Mouse (Mus musculus) embryonic facial prominence, embryonic 15.5 days (tissue): ENCODE measurements at regions not wholly inside any gene's neighbourhood (a gene's known extent, or its start where the extent isn't known, plus 50 kb on each side); places are given as distances from the start of the nearest gene placed in this dataset.

Experiments used
- ATAC-seq: fragments of 200-750 bp; cut with Nextera tagmentation; 2 replicates; pipeline ENCODE4 v1.8.0; 2017; ENCODE audit warnings: low read depth, moderate TSS enrichment; ENCODE audit not compliant: insufficient number of reproducible peaks, low FRiP score, low TSS enrichment
- H3K27ac ChIP-seq: fragments of 300-500 bp; sonication (generic); replicated peaks from 2 replicates; pipeline ENCODE4 v1.5.1; 2015; ENCODE audit warnings: mild to moderate bottlenecking, inconsistent platforms
- H3K27me3 ChIP-seq: fragments of 300-500 bp; sonication (generic); 2 replicates; pipeline ENCODE4 v1.6.1; 2015; ENCODE audit warnings: inconsistent platforms
- H3K36me3 ChIP-seq: fragments of 300-500 bp; sonication (generic); 2 replicates; pipeline ENCODE4 v1.6.1; 2015; ENCODE audit warnings: mild to moderate bottlenecking, inconsistent platforms
- H3K4me1 ChIP-seq: fragments of 300-500 bp; sonication (generic); 2 replicates; pipeline ENCODE4 v1.6.1; 2015; ENCODE audit warnings: inconsistent platforms
- H3K4me2 ChIP-seq: fragments of 300-500 bp; sonication (generic); replicated peaks from 2 replicates; pipeline ENCODE4 v1.6.1; 2015; ENCODE audit warnings: mild to moderate bottlenecking, inconsistent platforms
- H3K4me3 ChIP-seq: fragments of 300-500 bp; sonication (generic); replicated peaks from 2 replicates; pipeline ENCODE4 v1.5.1; 2015; ENCODE audit warnings: mild to moderate bottlenecking, inconsistent platforms
- H3K9ac ChIP-seq: fragments of 300-500 bp; sonication (generic); 2 replicates; pipeline ENCODE4 v1.6.1; 2015; ENCODE audit warnings: inconsistent platforms
- H3K9me3 ChIP-seq: fragments of 300-500 bp; sonication (generic); replicated peaks from 2 replicates; pipeline ENCODE4 v1.6.1; 2016; ENCODE audit warnings: inconsistent platforms
- WGBS: fragments of 180-500 bp; shearing (Covaris S2); methylation state at CpG from one replicate; pipeline ENCODE4 v1.1.7; 2015; 5-methylcytosine and 5-hydroxymethylcytosine counted together

DNA sequence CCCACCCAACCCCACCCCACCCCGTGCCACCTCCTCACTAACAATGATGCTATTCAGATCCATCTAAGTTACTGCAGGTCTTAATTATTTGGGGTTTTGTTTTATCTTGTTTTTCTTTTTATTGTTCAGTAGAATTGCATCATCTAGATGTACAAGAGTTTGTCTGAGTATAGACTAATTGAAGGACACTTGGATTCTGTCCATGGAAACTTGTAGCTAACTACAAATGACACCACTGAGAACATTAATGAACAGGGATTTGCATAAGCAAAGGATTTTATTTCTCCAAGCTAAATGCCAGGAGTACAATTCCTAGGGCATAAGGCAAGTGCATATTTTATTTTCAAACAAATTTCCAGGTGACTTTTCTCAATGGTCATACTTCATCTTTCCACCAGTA is 318.4 kb upstream of the Slc7a11 start:
- Histone ChIP-seq H3K4me3 (no peak overlapping the region), H3K4me2 (no peak overlapping the region), H3K9ac (no peak overlapping the region), H3K9me3 (no peaks in the 10 kb centered on the region), H3K27ac (no peak overlapping the region), H3K4me1 (no peaks in the 10 kb centered on the region), H3K36me3 (no peaks in the 10 kb centered on the region), H3K27me3 (no peaks in the 10 kb centered on the region)
- WGBS: 0% methylated on average over 1 of the region's 1 CpGs
- no peak for ATAC-seq

DNA sequence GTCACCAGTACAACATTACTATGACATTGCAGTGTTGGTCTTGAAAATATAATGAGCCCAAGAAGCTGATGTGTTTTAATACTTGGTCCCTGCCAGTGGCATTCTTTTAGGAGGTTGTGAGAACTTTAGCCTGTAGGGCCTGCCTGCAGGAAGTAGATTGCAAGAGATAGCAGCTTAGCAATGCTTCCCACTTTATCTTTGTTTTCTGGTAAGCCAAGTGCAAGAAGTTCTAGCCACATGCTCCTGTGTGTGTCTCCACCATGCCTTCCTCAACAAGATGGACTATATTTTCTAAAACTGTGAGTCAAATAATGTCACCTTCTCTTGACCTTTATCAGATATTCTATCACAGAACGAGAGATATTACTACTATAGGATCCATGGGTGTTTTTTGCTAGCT is 314.7 kb upstream of the Slc7a11 start:
- no peaks in the 10 kb centered on the region for H3K27me3 ChIP-seq
- ATAC-seq: no peak
- no peaks in the 10 kb centered on the region for H3K9me3 ChIP-seq
- 90% methylated on average over 1 of the region's 1 CpGs for WGBS
- no peak overlapping the region for H3K27ac ChIP-seq
- H3K4me2 ChIP-seq: no peak overlapping the region
- H3K36me3 ChIP-seq: no peaks in the 10 kb centered on the region
- H3K9ac ChIP-seq: no peak overlapping the region
- no peaks in the 10 kb centered on the region for H3K4me1 ChIP-seq
- H3K4me3 ChIP-seq: no peak overlapping the region

DNA sequence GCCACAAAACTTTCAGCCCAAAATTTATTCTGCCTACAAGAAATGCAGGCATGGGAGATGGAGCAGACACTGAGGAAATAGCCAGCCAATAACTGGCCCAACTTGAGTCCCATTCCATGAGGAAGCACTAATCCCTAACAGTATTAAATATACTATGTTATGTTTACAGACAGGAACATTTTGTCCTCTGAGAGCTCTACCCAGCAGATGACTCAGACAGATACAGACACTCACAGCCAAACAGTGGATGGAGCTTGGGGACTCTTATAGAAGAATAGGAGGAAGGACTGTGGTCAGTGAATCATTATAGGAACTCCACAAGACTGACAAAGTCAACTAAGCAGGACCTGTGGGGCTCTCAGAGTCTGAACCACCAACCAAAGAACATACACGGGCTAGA is 293.8 kb upstream of the Slc7a11 start:
- Histone ChIP-seq H3K27ac (no peak overlapping the region), H3K4me1 (no peaks in the 10 kb centered on the region), H3K27me3 (no peaks in the 10 kb centered on the region), H3K36me3 (no peaks in the 10 kb centered on the region), H3K4me3 (no peak overlapping the region), H3K9me3 (no peaks in the 10 kb centered on the region), H3K4me2 (no peak overlapping the region), H3K9ac (no peak overlapping the region)
- 86% methylated on average over 1 of the region's 1 CpGs for WGBS
- ATAC-seq: no peak

DNA sequence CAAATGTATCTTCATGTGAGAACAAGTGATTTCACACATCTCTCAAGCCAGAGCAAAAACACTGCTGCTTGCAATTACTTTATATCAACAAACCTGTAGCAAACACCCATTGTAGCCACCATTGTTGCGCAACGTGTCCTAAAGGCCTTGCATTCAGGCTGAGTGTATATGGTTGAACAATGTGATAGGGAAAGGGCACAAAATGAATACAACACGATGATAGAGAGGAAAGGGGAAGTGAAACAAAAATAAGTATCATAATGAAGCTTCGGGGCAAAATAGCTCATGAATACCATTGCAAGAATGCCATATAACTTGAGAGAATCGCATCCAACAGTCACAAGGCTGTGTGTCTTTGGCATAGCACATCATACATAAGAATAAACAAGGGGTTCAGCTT is 275.6 kb upstream of the Slc7a11 start:
- 79% methylated on average over 5 of the region's 5 CpGs for WGBS
- Histone ChIP-seq H3K4me1 (no peaks in the 10 kb centered on the region), H3K27me3 (no peaks in the 10 kb centered on the region), H3K36me3 (no peaks in the 10 kb centered on the region), H3K4me2 (no peak overlapping the region), H3K9me3 (no peaks in the 10 kb centered on the region), H3K27ac (no peak overlapping the region), H3K4me3 (no peak overlapping the region), H3K9ac (no peak overlapping the region)
- ATAC-seq: no peak

DNA sequence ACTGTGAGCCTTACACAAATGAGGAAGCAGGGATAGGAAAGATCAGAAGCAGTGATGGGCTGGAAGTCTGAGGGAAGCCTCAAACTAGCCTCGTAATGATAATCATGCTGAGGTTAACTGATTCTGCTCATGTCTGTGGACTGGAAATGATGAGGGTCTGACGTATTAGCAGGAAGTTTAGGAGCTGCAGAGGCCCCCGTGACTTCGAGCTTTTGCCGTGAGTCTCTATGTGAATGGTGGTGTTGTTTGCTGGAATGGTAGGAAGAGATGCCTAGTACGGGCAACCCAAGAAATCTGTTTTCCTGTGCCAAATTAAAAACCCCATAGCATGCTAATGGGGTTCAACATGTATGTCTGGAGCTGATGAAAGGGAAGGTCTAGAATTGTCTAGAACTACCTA is 270.0 kb upstream of the Slc7a11 start:
- Histone ChIP-seq H3K36me3 (no peaks in the 10 kb centered on the region), H3K27me3 (no peaks in the 10 kb centered on the region), H3K27ac (no peak overlapping the region), H3K9me3 (no peaks in the 10 kb centered on the region), H3K9ac (no peak overlapping the region), H3K4me2 (no peak overlapping the region), H3K4me3 (no peak overlapping the region), H3K4me1 (no peaks in the 10 kb centered on the region)
- WGBS: 77% methylated on average over 6 of the region's 6 CpGs
- ATAC-seq: no peak

DNA sequence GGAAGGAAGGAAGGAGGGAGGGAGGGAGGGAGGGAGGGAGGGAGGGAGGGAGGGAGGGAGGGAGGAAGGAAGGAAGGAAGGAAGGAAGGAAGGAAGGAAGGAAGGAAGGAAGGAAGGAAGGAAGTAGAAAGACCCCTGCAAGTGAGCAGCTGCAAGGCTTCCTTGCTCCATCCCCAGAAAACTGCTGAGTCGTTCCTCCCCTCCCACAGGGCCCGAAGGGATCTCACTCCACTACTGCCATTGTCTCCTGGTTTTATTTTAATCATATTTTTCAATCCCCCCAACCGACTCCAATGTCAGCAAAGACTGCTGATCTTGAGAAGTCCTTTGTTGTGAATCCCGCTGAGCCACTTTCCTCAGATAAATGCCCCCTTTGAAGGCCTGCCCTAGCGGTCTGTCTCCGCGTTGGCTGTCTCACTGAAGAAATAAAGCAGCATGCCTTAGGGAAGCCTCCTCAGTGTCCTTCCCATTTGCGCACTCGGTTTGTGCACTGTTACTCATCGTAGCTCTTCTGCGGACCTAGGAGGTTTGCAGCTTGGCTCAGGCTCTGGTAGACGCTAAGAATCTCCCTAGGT is 266.1 kb upstream of the Slc7a11 start:
- no peak for ATAC-seq
- WGBS: 23% methylated on average over 12 of the region's 12 CpGs
- Histone ChIP-seq H3K27ac (no peak overlapping the region), H3K4me1 (no peaks in the 10 kb centered on the region), H3K27me3 (no peaks in the 10 kb centered on the region), H3K36me3 (no peaks in the 10 kb centered on the region), H3K9ac (no peak overlapping the region), H3K9me3 (no peaks in the 10 kb centered on the region), H3K4me3 (no peak overlapping the region), H3K4me2 (0 out of 2 replicates have a peak overlapping the region, but pooled peaks have one; percentile 3)

DNA sequence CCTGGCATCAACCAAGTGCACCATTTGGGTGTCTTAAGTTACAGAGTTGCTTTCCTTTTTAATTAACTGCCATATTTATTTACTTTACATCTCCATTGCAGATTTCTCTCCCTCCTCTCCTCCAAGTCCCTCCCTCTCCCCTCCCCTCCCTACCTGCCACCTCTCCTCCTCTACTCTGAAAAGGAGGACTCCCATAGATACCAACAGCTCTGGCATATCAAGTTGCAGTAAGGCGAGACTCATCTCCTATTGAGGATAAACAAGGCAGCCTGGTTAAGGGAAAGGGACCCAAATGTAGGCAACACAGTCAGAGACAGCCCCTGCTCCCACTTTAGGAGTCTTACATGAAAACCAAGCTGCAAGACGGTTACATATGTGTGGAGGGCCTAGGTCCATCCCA is 263.3 kb upstream of the Slc7a11 start:
- H3K9me3 ChIP-seq: no peaks in the 10 kb centered on the region
- no peak overlapping the region for H3K9ac ChIP-seq
- H3K4me3 ChIP-seq: no peak overlapping the region
- no peak for ATAC-seq
- no peaks in the 10 kb centered on the region for H3K36me3 ChIP-seq
- no peaks in the 10 kb centered on the region for H3K27me3 ChIP-seq
- H3K4me2 ChIP-seq: no peak overlapping the region
- no peaks in the 10 kb centered on the region for H3K4me1 ChIP-seq
- 61% methylated on average over 2 of the region's 2 CpGs for WGBS
- H3K27ac ChIP-seq: no peak overlapping the region

DNA sequence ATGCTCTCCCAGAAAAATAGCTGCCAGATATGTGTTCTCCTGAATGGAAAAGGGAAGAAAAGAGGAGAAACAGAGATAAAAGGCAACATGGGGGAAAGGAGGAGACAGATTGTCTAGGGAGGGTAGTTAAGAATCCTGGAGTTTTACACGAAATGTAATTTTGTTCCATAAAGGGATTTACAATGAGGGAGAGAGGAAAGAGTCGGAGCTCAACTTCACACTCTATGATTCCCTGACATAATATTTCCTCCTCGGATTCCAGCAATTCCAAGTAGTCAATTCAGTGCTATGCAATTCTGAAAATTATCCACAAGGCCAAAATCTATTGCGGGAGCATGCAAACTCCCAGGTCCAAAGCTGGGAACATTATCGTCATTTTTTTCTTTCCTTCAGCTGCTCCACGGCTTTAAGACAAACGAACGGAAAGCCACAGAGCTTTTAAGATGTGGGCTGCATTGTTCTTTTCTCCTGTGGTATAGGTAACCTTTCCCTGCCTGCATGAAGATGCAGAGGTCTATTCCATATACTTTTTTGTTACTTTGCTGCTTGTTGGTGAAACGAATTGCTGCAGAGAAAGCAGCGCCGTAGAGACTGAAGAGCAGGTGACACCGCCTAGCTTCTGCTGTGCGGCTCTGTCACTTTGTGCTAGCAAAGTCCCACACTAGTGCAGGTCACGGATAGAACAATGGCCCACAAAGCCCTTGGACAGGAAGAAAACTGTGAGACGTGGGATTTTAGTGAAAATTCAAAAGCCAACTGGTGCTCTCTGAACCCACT is 251.7 kb upstream of the Slc7a11 start:
- Histone ChIP-seq H3K4me2 (no peak overlapping the region), H3K4me3 (no peak overlapping the region), H3K9me3 (no peaks in the 10 kb centered on the region), H3K36me3 (no peaks in the 10 kb centered on the region), H3K4me1 (0 out of 2 replicates have a peak, but pooled peaks cover 5% of the 10 kb centered on the region), H3K27ac (peak overlapping the region; percentile 45; the same call in 1 of the 2 replicates), H3K9ac (no peak overlapping the region), H3K27me3 (no peaks in the 10 kb centered on the region)
- WGBS: 63% methylated on average over 15 of the region's 15 CpGs
- no peak for ATAC-seq

DNA sequence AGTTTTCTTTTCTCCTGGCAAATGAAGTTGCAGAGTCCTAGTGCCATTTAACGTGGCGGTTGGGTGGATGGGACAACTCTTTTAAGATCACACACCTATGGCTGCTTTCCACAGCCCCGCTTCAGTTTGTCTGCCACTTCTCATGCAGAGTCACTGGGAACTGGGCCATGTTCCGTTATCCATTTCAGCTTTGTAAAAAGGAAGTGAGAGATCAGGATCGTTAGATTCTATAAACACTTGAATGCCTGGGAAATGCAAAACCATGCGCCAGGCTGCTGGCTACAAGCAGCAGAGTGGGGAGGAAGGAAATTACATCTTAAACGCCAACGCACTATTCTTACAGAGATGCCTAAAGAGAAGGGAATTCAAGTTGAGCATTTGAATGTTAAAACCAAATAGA is 251.1 kb upstream of the Slc7a11 start:
- no peaks in the 10 kb centered on the region for H3K9me3 ChIP-seq
- no peak overlapping the region for H3K9ac ChIP-seq
- ATAC-seq: no peak
- no peak overlapping the region for H3K4me2 ChIP-seq
- peak overlapping the region; percentile 45; the same call in 1 of the 2 replicates for H3K27ac ChIP-seq
- 0 out of 2 replicates have a peak, but pooled peaks cover 5% of the 10 kb centered on the region for H3K4me1 ChIP-seq
- H3K4me3 ChIP-seq: no peak overlapping the region
- WGBS: 45% methylated on average over 8 of the region's 8 CpGs
- H3K27me3 ChIP-seq: no peaks in the 10 kb centered on the region
- H3K36me3 ChIP-seq: no peaks in the 10 kb centered on the region

DNA sequence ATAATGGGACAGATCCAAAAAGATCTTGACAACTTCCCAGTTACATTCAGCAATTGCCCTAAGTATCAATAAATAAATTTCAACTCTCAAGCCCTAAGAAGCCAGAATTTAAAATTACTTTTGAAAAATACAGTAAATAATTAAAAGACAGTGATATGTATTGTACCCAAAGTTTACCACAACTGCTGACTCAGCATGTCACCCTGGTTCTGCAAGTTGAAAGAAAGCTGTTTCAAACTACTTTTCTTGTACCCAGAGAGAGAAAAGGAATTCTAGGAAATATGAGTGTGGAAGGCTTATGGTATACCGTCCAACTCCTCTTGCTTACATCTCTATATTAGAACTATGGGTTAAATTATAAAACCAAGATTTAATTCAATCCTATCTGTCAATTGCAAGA is 248.9 kb upstream of the Slc7a11 start:
- no peak for ATAC-seq
- H3K4me2 ChIP-seq: no peak overlapping the region
- H3K9ac ChIP-seq: no peak overlapping the region
- 0 out of 2 replicates have a peak, but pooled peaks cover 5% of the 10 kb centered on the region for H3K4me1 ChIP-seq
- WGBS: 91% methylated on average over 1 of the region's 1 CpGs
- no peak overlapping the region for H3K4me3 ChIP-seq
- no peaks in the 10 kb centered on the region for H3K9me3 ChIP-seq
- H3K36me3 ChIP-seq: no peaks in the 10 kb centered on the region
- no peaks in the 10 kb centered on the region for H3K27me3 ChIP-seq
- no peak overlapping the region for H3K27ac ChIP-seq

DNA sequence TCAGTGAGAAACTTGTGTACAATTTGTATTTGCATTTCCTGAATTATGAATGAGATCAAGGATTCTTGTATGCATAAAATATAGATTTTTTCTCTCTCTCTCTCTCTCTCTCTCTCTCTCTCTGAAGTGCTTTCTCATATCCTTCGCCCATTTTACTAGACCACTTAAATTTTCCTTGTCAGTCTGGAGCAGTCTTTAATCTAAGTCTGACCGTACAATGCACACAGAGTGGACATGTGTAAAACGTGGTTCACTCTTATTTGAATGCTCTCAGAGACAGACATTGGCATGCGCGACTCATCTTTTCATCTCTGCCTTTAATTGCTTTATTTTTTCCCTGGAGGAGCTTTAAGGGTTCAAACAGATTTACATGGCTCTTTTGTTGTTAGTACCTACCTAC is 247.3 kb upstream of the Slc7a11 start:
- Histone ChIP-seq H3K27ac (no peak overlapping the region), H3K9ac (no peak overlapping the region), H3K27me3 (no peaks in the 10 kb centered on the region), H3K4me3 (no peak overlapping the region), H3K36me3 (no peaks in the 10 kb centered on the region), H3K9me3 (no peaks in the 10 kb centered on the region), H3K4me2 (no peak overlapping the region), H3K4me1 (0 out of 2 replicates have a peak, but pooled peaks cover 5% of the 10 kb centered on the region)
- ATAC-seq: no peak
- 64% methylated on average over 5 of the region's 5 CpGs for WGBS

DNA sequence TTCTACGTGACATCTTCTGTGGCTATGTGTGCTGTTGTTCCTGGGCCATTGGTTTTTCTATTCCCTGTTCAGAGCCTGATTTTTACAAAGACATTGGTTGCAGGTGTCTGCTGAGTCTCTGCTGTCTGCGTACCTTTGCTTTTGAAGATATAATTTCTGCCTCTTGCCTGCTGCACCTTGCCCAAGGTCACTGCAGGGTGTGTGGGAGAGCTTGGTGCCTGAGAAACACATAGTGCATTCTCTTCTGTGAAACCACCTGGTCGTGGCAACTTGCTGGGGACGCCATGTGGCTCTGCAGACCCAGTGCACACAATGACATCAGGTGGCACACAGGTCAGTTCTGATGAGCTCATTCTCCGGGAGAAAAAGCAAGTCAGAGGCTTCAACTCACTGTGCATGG is 246.0 kb upstream of the Slc7a11 start:
- Histone ChIP-seq H3K27ac (no peak overlapping the region), H3K9me3 (no peaks in the 10 kb centered on the region), H3K4me3 (no peak overlapping the region), H3K9ac (no peak overlapping the region), H3K4me1 (no peaks in the 10 kb centered on the region), H3K4me2 (no peak overlapping the region), H3K36me3 (no peaks in the 10 kb centered on the region), H3K27me3 (no peaks in the 10 kb centered on the region)
- ATAC-seq: no peak
- WGBS: 77% methylated on average over 5 of the region's 5 CpGs
